Mouse (Mus musculus): ENCODE measurements at regions not wholly inside any gene's neighbourhood (a gene's known extent, or its start where the extent isn't known, plus 50 kb on each side); places are given as distances from the start of the nearest gene placed in this dataset.
"Not testable (repeated sequence)": the region's sequence is repeated elsewhere in the genome, so short reads cannot be mapped to it uniquely, and the experiment has no call there.

DNA sequence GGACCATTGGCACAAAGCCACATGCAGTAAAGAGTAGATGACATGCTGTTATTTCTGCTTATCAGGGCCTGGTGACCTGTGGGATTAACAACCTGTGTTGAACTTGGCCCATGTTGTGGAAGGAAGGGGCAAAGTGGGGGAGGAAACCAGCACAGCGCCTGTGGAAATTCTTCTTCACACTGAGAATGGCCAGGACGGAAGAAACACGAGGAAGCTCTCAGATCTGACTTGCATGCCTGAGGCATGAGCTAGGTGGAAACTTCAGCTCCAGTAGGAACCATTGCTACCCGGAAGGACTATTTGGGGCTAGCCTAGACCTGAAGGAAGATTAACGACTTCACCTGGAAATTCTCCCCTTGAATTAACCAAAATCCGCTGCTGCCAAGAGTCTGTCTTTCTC is 88.5 kb upstream of the Akt3 start:
- H3K4me1 ChIP-seq (replicated peaks), result peaks cover 4% of the 10 kb centered on the region; the same call in 1 of the 2 replicates
- 77% methylated on average over 6 of the region's 6 CpGs for WGBS
- H3K27me3 ChIP-seq, result no peaks in the 10 kb centered on the region
- no peak overlapping the region for H3K27ac ChIP-seq (replicated peaks)
- H3K4me2 ChIP-seq, result no peak overlapping the region
- no peak overlapping the region for H3K4me3 ChIP-seq
- H3K9ac ChIP-seq, result no peak overlapping the region
- H3K9me3 ChIP-seq, result no peaks in the 10 kb centered on the region
- H3K36me3 ChIP-seq, result no peaks in the 10 kb centered on the region
- no peak for ATAC-seq (ENCODE audit: low FRiP score, low read depth)

- Histone ChIP-seq H3K4me1 (replicated peaks) (peaks cover 4% of the 10 kb centered on the region; the same call in 1 of the 2 replicates), H3K4me2 (no peak overlapping the region), H3K27ac (replicated peaks) (no peak overlapping the region), H3K9me3 (no peaks in the 10 kb centered on the region), H3K27me3 (no peaks in the 10 kb centered on the region), H3K4me3 (no peak overlapping the region), H3K36me3 (no peaks in the 10 kb centered on the region), H3K9ac (no peak overlapping the region)
- ATAC-seq (ENCODE audit: low FRiP score, low read depth), result no peak
- 93% methylated on average over 6 of the region's 6 CpGs for WGBS
Observed at GRCm38 (mm10) chr1:177345540-177345939, 87.5 kb upstream of the Akt3 start.

GRCm38 (mm10) chr1:177343949-177344348 is 85.9 kb upstream of the Akt3 start:
- Histone ChIP-seq H3K36me3 (no peaks in the 10 kb centered on the region), H3K4me1 (replicated peaks) (peaks cover 6% of the 10 kb centered on the region), H3K4me3 (no peak overlapping the region), H3K27me3 (no peaks in the 10 kb centered on the region), H3K4me2 (no peak overlapping the region), H3K9me3 (no peaks in the 10 kb centered on the region), H3K27ac (replicated peaks) (no peak overlapping the region), H3K9ac (no peak overlapping the region)
- ATAC-seq (ENCODE audit: low FRiP score, low read depth), result no peak
- 80% methylated on average over 4 of the region's 4 CpGs for WGBS

DNA sequence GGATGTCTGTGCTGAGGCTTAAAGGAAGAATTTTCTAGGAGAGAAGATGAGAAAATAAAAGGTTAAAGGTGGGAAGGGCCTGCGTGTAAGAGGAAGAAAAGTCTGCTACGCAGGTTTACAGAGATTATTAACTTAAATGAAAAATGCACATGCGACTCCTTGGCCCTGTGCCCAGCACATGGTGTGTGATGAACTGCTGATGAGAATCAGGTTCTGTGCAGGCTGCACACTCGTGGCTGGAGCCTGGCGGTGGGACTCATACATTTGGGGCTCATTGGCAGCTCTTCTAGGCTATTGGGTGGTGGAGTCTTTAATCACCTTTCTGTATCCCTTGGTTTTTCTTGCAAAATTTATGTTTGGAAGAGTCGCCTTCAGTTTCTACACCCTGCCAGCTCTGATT is 85.1 kb upstream of the Akt3 start:
- H3K27ac ChIP-seq (replicated peaks), result no peak overlapping the region
- H3K36me3 ChIP-seq, result no peaks in the 10 kb centered on the region
- H3K4me1 ChIP-seq (replicated peaks), result peaks cover 15% of the 10 kb centered on the region
- H3K9me3 ChIP-seq, result no peaks in the 10 kb centered on the region
- ATAC-seq (ENCODE audit: low FRiP score, low read depth), result no peak
- no peak overlapping the region for H3K4me2 ChIP-seq
- no peak overlapping the region for H3K4me3 ChIP-seq
- WGBS, result 27% methylated on average over 6 of the region's 6 CpGs
- H3K27me3 ChIP-seq, result no peaks in the 10 kb centered on the region
- H3K9ac ChIP-seq, result no peak overlapping the region

DNA sequence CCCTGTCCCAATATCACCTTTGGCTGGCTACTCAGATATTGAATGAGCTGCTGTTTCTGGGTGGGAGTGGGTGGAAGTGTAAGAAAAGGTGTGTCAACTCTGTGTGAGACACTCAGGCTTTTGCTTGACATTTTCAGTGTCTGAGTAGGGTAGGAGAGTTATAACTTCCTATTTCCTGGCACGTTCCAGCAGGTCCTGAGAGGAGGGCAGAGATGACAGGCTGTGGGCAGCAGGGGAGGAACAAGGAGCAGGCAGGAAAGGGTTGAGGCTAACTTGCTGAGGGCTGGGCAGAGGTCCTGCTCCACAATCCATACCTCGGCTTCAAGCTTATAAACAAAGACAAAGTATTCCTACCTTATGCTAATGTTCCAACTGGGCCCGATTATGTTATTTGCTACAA is 82.2 kb upstream of the Akt3 start:
- Histone ChIP-seq H3K36me3 (no peaks in the 10 kb centered on the region), H3K4me1 (replicated peaks) (peaks cover 17% of the 10 kb centered on the region), H3K27ac (replicated peaks) (no peak overlapping the region), H3K4me3 (no peak overlapping the region), H3K9ac (no peak overlapping the region), H3K27me3 (no peaks in the 10 kb centered on the region), H3K4me2 (no peak overlapping the region), H3K9me3 (no peaks in the 10 kb centered on the region)
- ATAC-seq (ENCODE audit: low FRiP score, low read depth), result no peak
- 72% methylated on average over 3 of the region's 3 CpGs for whole genome bisulfite sequencing

DNA sequence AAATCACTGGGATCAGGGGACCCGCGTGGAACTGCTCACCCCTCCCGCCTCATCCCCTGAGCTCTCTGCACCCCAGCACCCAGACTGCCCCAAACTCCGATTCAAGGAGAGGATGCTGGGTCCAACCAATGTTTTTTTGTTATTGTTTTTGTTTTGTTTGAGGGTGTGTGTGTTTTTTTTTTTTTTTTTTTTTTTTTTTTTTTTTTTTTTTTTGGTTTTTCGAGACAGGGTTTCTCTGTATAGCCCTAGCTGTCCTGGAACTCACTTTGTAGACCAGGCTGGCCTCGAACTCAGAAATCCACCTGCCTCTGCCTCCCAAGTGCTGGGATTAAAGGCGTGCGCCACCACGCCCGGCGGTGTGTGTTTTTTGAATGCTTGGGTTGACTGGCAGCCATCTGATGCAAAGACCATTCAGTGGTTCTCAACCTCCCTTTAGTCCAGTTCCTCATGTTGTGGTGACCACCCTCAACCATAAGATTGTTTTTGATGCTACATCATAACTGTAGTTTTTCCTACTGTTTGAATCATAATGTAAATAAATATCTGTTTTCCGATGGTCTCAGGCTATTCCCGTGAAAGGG is 81.3 kb upstream of the Akt3 start:
- Histone ChIP-seq H3K27ac (replicated peaks) (peak overlapping the region; percentile 75), H3K4me3 (peak overlapping the region; percentile 36), H3K4me2 (peak overlapping the region; percentile 63), H3K9ac (peak overlapping the region; percentile 42), H3K4me1 (replicated peaks) (peaks cover 17% of the 10 kb centered on the region)
- WGBS, result 65% methylated on average over 12 of the region's 13 CpGs
- not testable (repeated sequence) for H3K27me3 ChIP-seq; H3K9me3 ChIP-seq; ATAC-seq (ENCODE audit: low FRiP score, low read depth); H3K36me3 ChIP-seq

DNA sequence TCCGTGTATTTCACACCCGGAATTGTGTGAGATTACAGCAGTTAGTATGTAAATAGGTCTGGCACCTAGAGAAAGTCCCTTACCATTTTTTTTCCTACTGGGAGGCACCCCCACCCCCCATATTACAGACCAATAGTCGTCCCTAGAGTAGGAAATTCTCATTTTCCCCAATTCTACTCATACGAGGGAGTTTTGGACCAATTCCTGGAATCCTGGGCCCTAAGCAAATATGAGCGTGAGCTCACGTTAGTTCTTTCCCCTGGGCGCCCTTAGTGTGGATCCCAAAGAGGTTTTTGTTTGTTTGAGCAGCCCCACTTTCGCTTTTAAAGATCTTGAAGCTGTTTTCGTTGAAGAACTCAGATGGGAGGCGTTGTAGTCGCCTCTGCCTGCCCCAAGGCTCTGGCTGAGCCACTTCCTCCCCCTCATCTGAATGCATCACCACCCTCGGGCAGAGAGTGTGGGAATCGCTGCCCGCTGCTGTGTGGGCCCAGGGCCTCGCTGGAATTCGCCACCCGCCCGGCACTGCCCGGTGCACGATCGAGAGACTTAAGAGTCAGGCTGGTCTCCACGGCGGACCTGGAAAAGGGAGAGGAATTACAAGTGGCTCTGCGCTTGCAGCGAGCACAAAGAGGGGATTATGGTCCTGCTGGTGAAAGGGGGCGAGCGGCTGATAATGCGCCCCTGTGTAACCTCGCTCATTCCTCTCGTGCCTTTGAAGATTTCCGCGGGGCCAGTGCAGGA is 80.6 kb upstream of the Akt3 start:
- Histone ChIP-seq H3K9me3 (no peaks in the 10 kb centered on the region), H3K27ac (replicated peaks) (peak overlapping the region; percentile 75), H3K27me3 (no peaks in the 10 kb centered on the region), H3K36me3 (no peaks in the 10 kb centered on the region), H3K9ac (peak overlapping the region; percentile 42), H3K4me3 (peak overlapping the region; percentile 36), H3K4me1 (replicated peaks) (peaks cover 17% of the 10 kb centered on the region), H3K4me2 (peak overlapping the region; percentile 63)
- 5% methylated on average over 32 of the region's 32 CpGs for WGBS
- ATAC-seq (ENCODE audit: low FRiP score, low read depth), result peak; percentile 95

DNA sequence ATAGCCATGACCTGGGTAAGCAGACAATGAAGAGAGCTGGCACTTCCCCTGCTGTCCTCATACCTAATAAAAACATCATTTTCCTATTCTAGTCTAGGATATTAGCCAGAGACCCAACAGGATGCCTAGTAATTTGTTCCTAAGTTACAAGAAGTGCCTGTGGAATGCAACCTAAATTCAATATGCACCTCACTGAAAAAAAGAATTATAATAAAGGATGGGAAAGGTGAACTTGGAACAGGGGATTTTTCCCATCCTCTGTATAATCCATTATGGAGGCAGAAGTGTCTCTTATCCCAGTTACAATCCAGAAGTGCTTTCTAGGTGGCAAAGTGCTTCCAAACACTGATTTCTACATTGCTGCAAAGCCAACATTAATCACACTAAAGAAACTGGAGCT is 79.8 kb upstream of the Akt3 start:
- no peak overlapping the region for H3K9ac ChIP-seq
- H3K4me2 ChIP-seq, result no peak overlapping the region
- H3K9me3 ChIP-seq, result no peaks in the 10 kb centered on the region
- ATAC-seq (ENCODE audit: low FRiP score, low read depth), result no peak
- H3K27me3 ChIP-seq, result no peaks in the 10 kb centered on the region
- no peak overlapping the region for H3K27ac ChIP-seq (replicated peaks)
- no peaks in the 10 kb centered on the region for H3K36me3 ChIP-seq
- H3K4me3 ChIP-seq, result no peak overlapping the region
- H3K4me1 ChIP-seq (replicated peaks), result peaks cover 13% of the 10 kb centered on the region

GRCm38 (mm10) chr1:177337141-177337540 is 79.1 kb upstream of the Akt3 start:
- Histone ChIP-seq H3K27me3 (no peaks in the 10 kb centered on the region), H3K27ac (replicated peaks) (no peak overlapping the region), H3K9me3 (no peaks in the 10 kb centered on the region), H3K4me3 (no peak overlapping the region), H3K4me1 (replicated peaks) (peaks cover 13% of the 10 kb centered on the region), H3K9ac (no peak overlapping the region), H3K36me3 (no peaks in the 10 kb centered on the region), H3K4me2 (no peak overlapping the region)
- ATAC-seq (ENCODE audit: low FRiP score, low read depth), result no peak
- WGBS, result 95% methylated on average over 4 of the region's 4 CpGs

GRCm38 (mm10) chr1:177336436-177336835 is 78.4 kb upstream of the Akt3 start:
- Histone ChIP-seq H3K9me3 (no peaks in the 10 kb centered on the region), H3K4me2 (no peak overlapping the region), H3K4me1 (replicated peaks) (peaks cover 13% of the 10 kb centered on the region), H3K9ac (no peak overlapping the region), H3K27ac (replicated peaks) (no peak overlapping the region), H3K4me3 (no peak overlapping the region), H3K27me3 (no peaks in the 10 kb centered on the region), H3K36me3 (no peaks in the 10 kb centered on the region)
- no peak for ATAC-seq (ENCODE audit: low FRiP score, low read depth)
- 93% methylated on average over 2 of the region's 2 CpGs for WGBS

- no peak overlapping the region for H3K4me3 ChIP-seq
- no peak for ATAC-seq (ENCODE audit: low FRiP score, low read depth)
- 95% methylated on average over 6 of the region's 6 CpGs for WGBS
Observed at GRCm38 (mm10) chr1:177335961-177336360, 78.0 kb upstream of the Akt3 start.

GRCm38 (mm10) chr1:177323366-177323765 is 65.4 kb upstream of the Akt3 start:
- H3K9ac ChIP-seq, result no peak overlapping the region
- peak overlapping the region; percentile 88 for H3K4me2 ChIP-seq
- no peaks in the 10 kb centered on the region for H3K27me3 ChIP-seq
- H3K4me1 ChIP-seq (replicated peaks), result peaks cover 10% of the 10 kb centered on the region; the same call in 1 of the 2 replicates
- no peak overlapping the region for H3K27ac ChIP-seq (replicated peaks)
- WGBS, result 45% methylated on average over 4 of the region's 4 CpGs
- H3K4me3 ChIP-seq, result no peak overlapping the region
- ATAC-seq (ENCODE audit: low FRiP score, low read depth), result no peak
- no peaks in the 10 kb centered on the region for H3K36me3 ChIP-seq
- H3K9me3 ChIP-seq, result no peaks in the 10 kb centered on the region

More at GRCm38 (mm10) chr1:177335961-177336360, 78.0 kb upstream of the Akt3 start:
- H3K9ac ChIP-seq, result no peak overlapping the region
- no peaks in the 10 kb centered on the region for H3K36me3 ChIP-seq
- H3K27ac ChIP-seq (replicated peaks), result no peak overlapping the region
- H3K4me2 ChIP-seq, result no peak overlapping the region
- H3K27me3 ChIP-seq, result no peaks in the 10 kb centered on the region
- H3K4me1 ChIP-seq (replicated peaks), result peaks cover 13% of the 10 kb centered on the region
- H3K9me3 ChIP-seq, result no peaks in the 10 kb centered on the region
